Mouse (Mus musculus) midbrain, embryonic 13.5 days (tissue): ENCODE results near the gene Gm33543. TPM values are rescaled to one million over a fixed set of nuclear protein-coding genes. Genes with fewer than 3 reads are reported as not detected.

Source experiments
- ATAC-seq: fragments of 200-750 bp; cut with Nextera tagmentation; 2 replicates; pipeline ENCODE4 v1.8.0; 2017; ENCODE audit warnings: mild to moderate bottlenecking, moderate TSS enrichment, moderate library complexity
- H3K27ac ChIP-seq: fragments of 300-500 bp; sonication (generic); 2 replicates; pipeline ENCODE4 v1.5.1; 2015; ENCODE audit warnings: inconsistent platforms, mild to moderate bottlenecking, moderate library complexity
- H3K27me3 ChIP-seq: fragments of 300-500 bp; sonication (generic); 2 replicates; pipeline ENCODE4 v1.6.1; 2015; ENCODE audit warnings: mild to moderate bottlenecking, inconsistent platforms
- H3K36me3 ChIP-seq: fragments of 300-500 bp; sonication (generic); 2 replicates; pipeline ENCODE4 v1.6.1; 2015; ENCODE audit warnings: mild to moderate bottlenecking, inconsistent platforms
- H3K4me1 ChIP-seq: fragments of 300-500 bp; sonication (generic); replicated peaks from 2 replicates; pipeline ENCODE4 v1.6.1; 2015; ENCODE audit warnings: inconsistent platforms
- H3K4me2 ChIP-seq: fragments of 300-500 bp; sonication (generic); replicated peaks from 2 replicates; pipeline ENCODE4 v1.6.1; 2015; ENCODE audit warnings: moderate library complexity, mild to moderate bottlenecking, inconsistent platforms
- H3K4me3 ChIP-seq: fragments of 300-500 bp; sonication (generic); replicated peaks from 2 replicates; pipeline ENCODE4 v1.5.1; 2015; ENCODE audit warnings: mild to moderate bottlenecking, inconsistent platforms
- H3K9ac ChIP-seq: fragments of 300-500 bp; sonication (generic); replicated peaks from 2 replicates; pipeline ENCODE4 v1.6.1; 2015; ENCODE audit warnings: mild to moderate bottlenecking, inconsistent platforms
- H3K9me3 ChIP-seq: fragments of 300-500 bp; sonication (generic); 2 replicates; pipeline ENCODE4 v1.6.1; 2016; ENCODE audit warnings: mild to moderate bottlenecking, inconsistent platforms
- WGBS: fragments of 180-500 bp; shearing (Covaris S2); methylation state at CpG from one replicate; pipeline ENCODE4 v1.1.7; 2015; 5-methylcytosine and 5-hydroxymethylcytosine counted together
- polyA plus RNA-seq: library from polyadenylated mRNA; unstranded; fragments of >200 nt; fragmentation: Nextera tagmentation; extraction: Ambion mirVana; gene quantifications from 2 replicates; pipeline ENCODE4 v1.2.1, GENCODE M21; 2015

Gm33543 gene
- polyA plus RNA-seq, 1 experiment from 2014 or later = not detected

GRCm38 (mm10) chr10:95828374-95828773 is 14.4 kb downstream of the Gm33543 start:
- Histone ChIP-seq H3K9ac (no peak overlapping the region), H3K9me3 (no peaks in the 10 kb centered on the region), H3K4me3 (no peak overlapping the region), H3K4me2 (no peak overlapping the region), H3K27ac (no peak overlapping the region), H3K27me3 (no peaks in the 10 kb centered on the region), H3K36me3 (no peaks in the 10 kb centered on the region), H3K4me1 (0 out of 2 replicates have a peak, but pooled peaks cover 4% of the 10 kb centered on the region)
- 85% methylated on average over 5 of the region's 5 CpGs for WGBS
- no peak for ATAC-seq

GRCm38 (mm10) chr10:95825651-95826050 is 17.1 kb downstream of the Gm33543 start:
- H3K9ac ChIP-seq = no peak overlapping the region
- 43% methylated on average over 3 of the region's 3 CpGs for WGBS
- no peak for ATAC-seq

GRCm38 (mm10) chr10:95818506-95818905 is 24.2 kb downstream of the Gm33543 start:
- 96% methylated on average over 2 of the region's 2 CpGs for WGBS
- no peak overlapping the region for H3K9ac ChIP-seq
- no peaks in the 10 kb centered on the region for H3K36me3 ChIP-seq
- no peak for ATAC-seq
- peaks cover 9% of the 10 kb centered on the region for H3K4me1 ChIP-seq
- no peak overlapping the region for H3K4me2 ChIP-seq
- no peak overlapping the region for H3K27ac ChIP-seq
- no peaks in the 10 kb centered on the region for H3K9me3 ChIP-seq
- no peak overlapping the region for H3K4me3 ChIP-seq
- no peaks in the 10 kb centered on the region for H3K27me3 ChIP-seq

More at GRCm38 (mm10) chr10:95825651-95826050, 17.1 kb downstream of the Gm33543 start:
- Histone ChIP-seq H3K27ac (no peak overlapping the region), H3K9me3 (no peaks in the 10 kb centered on the region), H3K4me1 (0 out of 2 replicates have a peak, but pooled peaks cover 4% of the 10 kb centered on the region), H3K4me2 (no peak overlapping the region), H3K27me3 (no peaks in the 10 kb centered on the region), H3K36me3 (no peaks in the 10 kb centered on the region), H3K4me3 (no peak overlapping the region)

GRCm38 (mm10) chr10:95817419-95818161 is 25.1 kb downstream of the Gm33543 start:
- no peaks in the 10 kb centered on the region for H3K27me3 ChIP-seq
- no peak overlapping the region for H3K4me2 ChIP-seq
- no peak overlapping the region for H3K27ac ChIP-seq
- no peaks in the 10 kb centered on the region for H3K36me3 ChIP-seq
- H3K4me3 ChIP-seq = no peak overlapping the region
- peaks cover 9% of the 10 kb centered on the region for H3K4me1 ChIP-seq
- ATAC-seq = peak; percentile 65; the same call in 1 of the 2 replicates
- H3K9ac ChIP-seq = no peak overlapping the region
- no peaks in the 10 kb centered on the region for H3K9me3 ChIP-seq
- WGBS = 40% methylated on average over 9 of the region's 9 CpGs

- ATAC-seq = no peak
- no peaks in the 10 kb centered on the region for H3K36me3 ChIP-seq
- H3K9me3 ChIP-seq = no peaks in the 10 kb centered on the region
- no peak overlapping the region for H3K4me2 ChIP-seq
- H3K4me1 ChIP-seq = peaks cover 9% of the 10 kb centered on the region
- WGBS = 96% methylated on average over 6 of the region's 6 CpGs
- no peak overlapping the region for H3K9ac ChIP-seq
- H3K4me3 ChIP-seq = no peak overlapping the region
- no peaks in the 10 kb centered on the region for H3K27me3 ChIP-seq
- H3K27ac ChIP-seq = no peak overlapping the region
These were observed 28.4 kb downstream of the Gm33543 start for GRCm38 (mm10) chr10:95814351-95814750.

- no peaks in the 10 kb centered on the region for H3K9me3 ChIP-seq
- no peak overlapping the region for H3K4me2 ChIP-seq
- H3K9ac ChIP-seq = no peak overlapping the region
- ATAC-seq = no peak
- 51% methylated on average over 4 of the region's 4 CpGs for whole genome bisulfite sequencing
- no peak overlapping the region for H3K4me3 ChIP-seq
- no peaks in the 10 kb centered on the region for H3K4me1 ChIP-seq
- no peaks in the 10 kb centered on the region for H3K27me3 ChIP-seq
- no peaks in the 10 kb centered on the region for H3K36me3 ChIP-seq
- no peak overlapping the region for H3K27ac ChIP-seq
These were observed 30.9 kb downstream of the Gm33543 start for GRCm38 (mm10) chr10:95811869-95812268.

- no peak overlapping the region for H3K4me3 ChIP-seq
- 45% methylated on average over 2 of the region's 2 CpGs for WGBS
- H3K27me3 ChIP-seq = no peaks in the 10 kb centered on the region
- no peak overlapping the region for H3K4me2 ChIP-seq
- H3K9ac ChIP-seq = no peak overlapping the region
- H3K36me3 ChIP-seq = no peaks in the 10 kb centered on the region
- no peaks in the 10 kb centered on the region for H3K4me1 ChIP-seq
- ATAC-seq = no peak
- no peak overlapping the region for H3K27ac ChIP-seq
- no peaks in the 10 kb centered on the region for H3K9me3 ChIP-seq
These were observed 41.3 kb downstream of the Gm33543 start for GRCm38 (mm10) chr10:95801443-95801811.

- ATAC-seq = 0 out of 2 replicates have a peak, but pooled peaks have one; percentile 20
- no peak overlapping the region for H3K4me3 ChIP-seq
- no peaks in the 10 kb centered on the region for H3K9me3 ChIP-seq
- 67% methylated on average over 7 of the region's 7 CpGs for WGBS
- H3K4me1 ChIP-seq = no peaks in the 10 kb centered on the region
- H3K9ac ChIP-seq = no peak overlapping the region
- H3K27ac ChIP-seq = no peak overlapping the region
- no peak overlapping the region for H3K4me2 ChIP-seq
- no peaks in the 10 kb centered on the region for H3K36me3 ChIP-seq
- H3K27me3 ChIP-seq = no peaks in the 10 kb centered on the region
These were observed 41.9 kb downstream of the Gm33543 start for GRCm38 (mm10) chr10:95800693-95801442.

GRCm38 (mm10) chr10:95797645-95798395 is 44.9 kb downstream of the Gm33543 start:
- no peak overlapping the region for H3K9ac ChIP-seq
- H3K4me3 ChIP-seq = no peak overlapping the region
- 93% methylated on average over 12 of the region's 12 CpGs for WGBS
- no peak for ATAC-seq
- no peak overlapping the region for H3K27ac ChIP-seq
- H3K4me2 ChIP-seq = no peak overlapping the region
- no peaks in the 10 kb centered on the region for H3K4me1 ChIP-seq
- no peaks in the 10 kb centered on the region for H3K36me3 ChIP-seq
- no peaks in the 10 kb centered on the region for H3K27me3 ChIP-seq
- no peaks in the 10 kb centered on the region for H3K9me3 ChIP-seq

GRCm38 (mm10) chr10:95795500-95795899 is 47.2 kb downstream of the Gm33543 start:
- no peak overlapping the region for H3K27ac ChIP-seq
- no peaks in the 10 kb centered on the region for H3K9me3 ChIP-seq
- no peak overlapping the region for H3K9ac ChIP-seq
- H3K36me3 ChIP-seq = no peaks in the 10 kb centered on the region
- H3K4me3 ChIP-seq = no peak overlapping the region
- H3K27me3 ChIP-seq = no peaks in the 10 kb centered on the region
- H3K4me1 ChIP-seq = peaks cover 2% of the 10 kb centered on the region; the same call in 1 of the 2 replicates
- 93% methylated on average over 4 of the region's 4 CpGs for WGBS
- no peak overlapping the region for H3K4me2 ChIP-seq
- ATAC-seq = no peak

GRCm38 (mm10) chr10:95794706-95795105 is 48.0 kb downstream of the Gm33543 start:
- ATAC-seq = no peak
- 91% methylated on average over 6 of the region's 6 CpGs for WGBS
- Histone ChIP-seq H3K4me2 (no peak overlapping the region), H3K27ac (no peak overlapping the region), H3K27me3 (no peaks in the 10 kb centered on the region), H3K9ac (no peak overlapping the region), H3K4me3 (no peak overlapping the region), H3K4me1 (peaks cover 4% of the 10 kb centered on the region; the same call in 1 of the 2 replicates), H3K9me3 (no peaks in the 10 kb centered on the region), H3K36me3 (no peaks in the 10 kb centered on the region)

- no peaks in the 10 kb centered on the region for H3K27me3 ChIP-seq
- no peak overlapping the region for H3K27ac ChIP-seq
- H3K9me3 ChIP-seq = no peaks in the 10 kb centered on the region
- no peak overlapping the region for H3K4me2 ChIP-seq
- H3K4me1 ChIP-seq = peaks cover 4% of the 10 kb centered on the region; the same call in 1 of the 2 replicates
- no peak for ATAC-seq
- no peak overlapping the region for H3K4me3 ChIP-seq
- H3K9ac ChIP-seq = no peak overlapping the region
- H3K36me3 ChIP-seq = no peaks in the 10 kb centered on the region
- WGBS = 71% methylated on average over 8 of the region's 8 CpGs
These were observed 51.3 kb downstream of the Gm33543 start for GRCm38 (mm10) chr10:95791427-95791804.
